Mouse (Mus musculus): ENCODE measurements around the gene Aff4. TPM values are rescaled to one million over a fixed set of nuclear protein-coding genes. Genes with fewer than 3 reads are reported as not detected.

The Aff4 gene
- total RNA-seq (2023), result 100 to 1,000 TPM; 134 to 137 TPM

DNA sequence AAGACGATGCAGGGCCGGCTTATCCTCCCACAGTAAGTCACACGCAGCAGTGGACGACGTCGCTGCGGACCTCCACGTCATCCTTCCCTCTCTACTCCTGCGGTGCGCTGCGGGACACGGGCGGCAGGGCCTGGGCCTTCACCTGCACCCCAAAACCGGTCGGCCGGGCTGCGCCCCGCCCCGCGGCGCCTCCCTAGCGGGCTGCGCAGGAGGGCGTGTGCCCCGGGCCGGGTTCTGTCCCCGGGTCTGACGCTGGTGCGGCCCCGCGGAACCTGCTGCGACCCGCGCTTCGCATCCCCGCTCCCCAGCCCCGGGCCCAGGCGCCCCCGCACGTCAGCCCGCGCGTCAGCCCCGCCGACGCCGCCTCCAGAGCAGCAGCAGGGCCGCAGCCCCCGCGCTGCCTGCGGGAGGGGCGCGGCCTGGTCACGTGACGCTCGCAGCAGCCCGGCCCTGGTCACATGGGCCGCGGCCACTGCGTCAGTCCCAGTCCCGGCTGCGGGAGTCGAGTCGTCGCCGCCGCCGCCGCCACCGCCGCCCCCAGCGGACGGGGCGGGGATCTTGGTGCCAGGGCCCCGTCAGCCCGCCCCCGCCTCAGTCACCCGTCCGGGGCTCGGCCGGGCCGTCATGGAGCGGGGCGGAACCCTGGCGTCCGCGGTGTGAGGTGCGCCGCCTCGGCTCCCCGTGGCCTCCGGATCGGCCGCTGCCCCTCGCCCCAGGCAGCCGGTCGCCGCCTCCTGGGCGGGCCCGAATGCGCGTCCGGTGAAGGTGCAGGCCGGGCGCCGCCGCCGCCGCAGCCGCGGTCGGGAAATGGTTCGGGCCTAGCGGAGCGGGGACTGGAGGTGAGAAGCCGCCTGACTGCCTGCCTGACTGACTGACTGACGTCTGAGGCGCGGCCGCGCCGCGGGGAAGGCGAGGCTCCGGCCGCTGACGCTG, at the start of gene Aff4:
TSS of gene Aff4 (plus strand) at position 543 of the 933 bp plus-strand sequence.

DNA sequence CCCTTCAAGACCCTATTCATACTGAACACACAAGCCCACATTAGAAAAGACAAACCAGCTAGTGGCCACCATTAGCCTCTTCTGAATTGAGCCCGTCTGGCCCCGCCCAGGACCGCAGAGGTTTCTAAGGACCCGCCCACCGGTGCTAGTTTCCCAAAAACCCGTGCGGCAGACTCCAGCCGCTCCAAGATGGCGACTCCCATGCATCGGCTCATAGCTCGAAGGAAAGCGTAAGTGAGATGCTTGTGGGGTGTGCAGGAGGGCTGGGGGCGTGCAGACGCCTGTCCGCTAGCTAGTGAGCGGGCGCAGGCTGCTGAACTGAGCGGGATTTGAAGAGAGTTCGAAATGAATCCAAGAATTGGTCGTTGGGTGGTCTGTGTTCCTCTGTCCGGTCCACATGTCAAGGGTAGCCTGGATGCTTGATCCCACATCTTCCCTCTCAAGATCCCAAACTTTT, 26.1 kb upstream of the Aff4 start, which contains the start of gene Zcchc10:
TSS of gene Zcchc10 (plus strand) at position 168 of the 457 bp plus-strand sequence.

DNA sequence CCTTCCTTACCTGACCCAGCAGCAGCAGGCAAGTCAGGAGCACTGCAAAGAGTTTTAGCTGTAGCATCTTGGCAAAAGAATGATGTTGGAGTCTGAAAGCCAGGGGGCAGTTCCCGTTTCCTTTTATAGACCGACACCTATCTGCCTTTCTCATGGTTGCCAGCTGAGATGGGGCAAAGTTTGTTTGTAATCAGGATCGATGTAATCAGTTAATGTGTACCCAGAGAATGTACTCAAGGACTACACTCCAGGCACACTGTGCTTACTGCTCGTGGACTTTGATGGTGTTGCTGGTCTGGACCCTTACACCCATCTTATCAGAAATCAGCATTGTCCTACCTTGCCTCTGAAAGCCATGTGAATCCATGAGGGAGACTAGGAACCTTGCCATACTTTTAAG, 72.4 kb downstream of the Aff4 start, which contains the start of gene Leap2:
TSS of gene Leap2 (minus strand) at position 135 of the 400 bp plus-strand sequence.

DNA sequence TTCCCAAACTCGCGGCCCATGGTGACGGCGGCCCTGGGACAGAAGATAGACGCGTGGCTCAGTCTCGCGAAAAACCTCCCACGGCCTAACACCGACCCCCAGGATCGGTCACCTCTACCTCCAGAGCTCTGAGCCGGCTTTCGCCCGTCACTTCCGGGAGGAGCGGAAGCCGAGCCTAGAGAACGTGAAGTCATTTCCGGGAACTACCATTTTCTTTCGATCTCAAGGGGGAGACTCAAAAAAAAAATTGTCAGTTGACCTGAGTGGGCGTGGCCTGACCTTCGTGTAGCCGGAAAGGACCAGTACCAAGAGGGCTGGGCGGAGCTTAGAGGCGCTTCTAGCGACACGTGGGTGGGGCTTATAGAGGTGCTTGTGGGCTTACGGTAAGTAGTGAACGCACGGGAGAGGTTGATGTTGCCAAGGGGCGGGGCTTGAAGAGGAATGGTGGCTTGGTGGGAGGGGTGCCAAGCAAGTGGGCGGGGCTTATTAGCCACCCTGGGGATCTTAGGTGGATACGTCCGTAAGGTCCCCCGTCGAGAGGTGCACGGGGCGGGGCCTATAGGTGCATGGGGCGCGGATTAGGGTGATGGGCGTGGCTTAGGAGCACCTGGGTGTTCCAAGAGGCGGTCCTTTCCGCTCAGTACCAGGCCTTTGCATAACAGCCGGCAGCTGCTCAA, 80.2 kb downstream of the Aff4 start, which contains the start of the genes Uqcrq and Gdf9:
TSS of gene Uqcrq (minus strand) at position 162 of the 677 bp plus-strand sequence.
TSS of gene Gdf9 (plus strand) at position 354 of the 677 bp plus-strand sequence.

DNA sequence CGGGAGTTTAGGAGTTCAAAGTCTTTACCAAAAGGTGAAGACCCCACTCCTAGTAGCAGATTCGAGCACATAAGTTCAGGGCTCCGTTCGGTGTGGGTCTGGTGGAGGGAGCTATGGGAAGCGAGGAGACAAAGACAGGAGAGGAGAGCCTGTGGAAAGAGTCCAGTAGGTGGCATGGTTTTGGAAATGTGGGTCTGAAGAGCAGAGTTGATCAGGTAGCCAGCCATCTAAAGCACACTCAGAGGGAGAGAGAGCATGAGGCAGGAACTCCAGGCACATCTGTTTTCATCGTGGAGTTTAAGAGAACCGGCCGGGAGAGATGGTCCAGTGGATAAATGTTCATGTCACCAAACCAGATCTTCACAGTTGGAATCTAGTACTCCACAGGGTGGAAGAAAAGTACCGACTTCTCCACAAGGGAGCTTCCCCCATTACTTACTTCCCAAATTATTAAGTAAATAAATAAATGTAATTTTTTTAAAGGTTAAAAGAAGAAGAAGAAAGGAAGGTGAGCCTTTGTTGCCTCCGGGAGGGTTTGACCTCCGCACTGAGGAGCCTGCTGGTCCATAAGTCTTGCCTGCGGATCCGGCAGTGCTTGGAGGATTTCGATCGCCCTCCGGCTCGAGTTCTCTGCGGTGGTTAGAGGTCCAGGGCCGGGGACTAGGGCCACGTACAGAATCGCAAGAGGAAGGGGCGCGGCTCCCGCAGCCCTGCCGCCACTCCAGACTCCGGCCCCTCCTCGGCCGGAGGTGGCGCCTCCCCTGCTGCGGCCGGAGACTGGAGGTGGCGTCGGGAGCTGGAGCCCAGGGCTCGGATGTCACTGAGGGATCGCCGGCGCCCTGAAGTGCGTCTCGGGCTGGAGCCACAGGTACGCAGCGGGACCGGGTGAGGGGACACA, 106.1 kb downstream of the Aff4 start, which contains the start of the genes Gm10447 and Shroom1:
TSS of gene Gm10447 (minus strand) at position 637 of the 898 bp plus-strand sequence.
TSS of gene Shroom1 (plus strand) at position 732 of the 898 bp plus-strand sequence.

DNA sequence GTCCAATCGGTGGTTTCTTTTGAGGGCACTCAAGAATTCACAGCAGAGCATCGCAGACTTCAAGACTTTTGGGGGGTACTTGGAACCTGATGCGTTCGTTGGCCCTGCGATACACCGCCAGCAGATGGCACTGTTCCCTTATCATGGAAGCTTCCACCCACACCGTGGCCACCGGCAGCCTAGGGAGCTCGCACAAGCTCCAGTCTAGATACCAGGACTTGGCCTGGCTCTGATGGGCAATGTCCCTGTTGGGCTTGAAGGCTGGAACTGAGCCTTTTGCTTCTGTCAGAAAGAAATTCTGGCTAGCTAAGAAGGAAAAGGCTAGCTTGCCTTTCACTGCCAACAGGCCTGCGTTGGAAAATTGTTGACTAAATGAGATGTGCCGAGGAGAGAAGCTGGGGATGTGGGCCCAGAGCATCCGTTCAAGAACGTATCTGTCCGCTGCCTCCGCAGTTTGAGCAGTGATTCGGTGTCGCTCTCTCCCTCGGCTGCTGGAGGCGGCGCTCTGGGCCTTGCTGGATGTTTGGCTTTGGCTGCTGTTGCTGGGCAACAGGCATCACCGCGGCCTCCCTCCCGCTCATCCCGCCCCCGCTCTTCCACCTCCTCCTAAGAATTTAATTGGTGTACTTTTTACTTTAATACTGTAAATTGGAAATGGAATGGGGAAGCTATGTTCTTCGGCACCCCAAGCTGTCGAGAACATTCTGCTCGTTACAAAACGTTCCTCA, 119.5 kb downstream of the Aff4 start, which contains the start of gene Gm9837:
TSS of gene Gm9837 (minus strand) at position 512 of the 728 bp plus-strand sequence.

Other genes starting within 250 kb of the Aff4 start
- 100 to 1,000 TPM in 1 of 2 experiments, 10 to 100 TPM in 1; 95.6 to 101 TPM for gene Hspa4, start 50.4 kb upstream of the Aff4 start, total RNA-seq (2023)
- 10 to 100 TPM in 1 of 2 experiments, 1 to 10 TPM in 1; 6.7 to 11.1 TPM for gene Zcchc10, start 26.2 kb upstream of the Aff4 start, total RNA-seq (2023)
- not detected for gene Leap2, start 72.3 kb downstream of the Aff4 start, total RNA-seq (2023)
- 100 to 1,000 TPM; 173 to 184 TPM for gene Uqcrq, start 80.0 kb downstream of the Aff4 start, total RNA-seq (2023)
- 1 to 10 TPM; 1.8 TPM for gene Gdf9, start 80.2 kb downstream of the Aff4 start, total RNA-seq (2023)
- not detected for gene Gm10447, start 106.3 kb downstream of the Aff4 start, total RNA-seq (2023)
- 1 to 10 TPM in 1 of 2 experiments, under 1 TPM in 1; 0.73 to 1.0 TPM for gene Shroom1, start 106.4 kb downstream of the Aff4 start, total RNA-seq (2023)
- not detected for gene Gm9837, start 119.6 kb downstream of the Aff4 start, total RNA-seq (2023)
- not detected for gene Gm9945, start 129.3 kb downstream of the Aff4 start, total RNA-seq (2023)
- gene Sowaha, start 129.4 kb downstream of the Aff4 start, total RNA-seq (2023), result not detected
- 1 to 10 TPM; 6.7 to 7.5 TPM for gene Sept8, start 168.4 kb downstream of the Aff4 start, total RNA-seq (2023)
- gene Kif3a, start 216.5 kb downstream of the Aff4 start, total RNA-seq (2023), result 1 to 10 TPM; 4.3 to 6.3 TPM